Mouse (Mus musculus) liver, embryonic 14.5 days (tissue): ENCODE measurements around the gene Mxra7. TPM values are rescaled to one million over a fixed set of nuclear protein-coding genes. Genes with fewer than 3 reads are reported as not detected.

Source experiments
- ATAC-seq: fragments of 200-750 bp; cut with Nextera tagmentation; 2 replicates; pipeline ENCODE4 v1.8.0; 2017; ENCODE audit warnings: moderate number of reproducible peaks, mild to moderate bottlenecking, moderate library complexity; ENCODE audit not compliant: insufficient read depth
- DNase-seq, 3 experiments: peaks; one replicate each; pipeline ENCODE4 v3.0.0-alpha.2; 2012 to 2013; ENCODE audit warnings: low read depth in 3 of 3, low spot score in 3 of 3
- H3K27ac ChIP-seq: fragments of 300-500 bp; sonication (generic); 2 replicates; pipeline ENCODE4 v1.5.1; 2014; ENCODE audit warnings: moderate library complexity, mild to moderate bottlenecking, control low read depth, inconsistent platforms
- H3K27me3 ChIP-seq: fragments of 300-500 bp; sonication (generic); 2 replicates; pipeline ENCODE4 v1.6.1; 2014; ENCODE audit warnings: mild to moderate bottlenecking, low read length, moderate library complexity; ENCODE audit not compliant: control insufficient read depth, insufficient read depth
- H3K36me3 ChIP-seq: fragments of 300-500 bp; sonication (generic); replicated peaks from 2 replicates; pipeline ENCODE4 v1.6.1; 2014; ENCODE audit warnings: low read depth; ENCODE audit not compliant: control insufficient read depth, insufficient read depth
- H3K4me1 ChIP-seq, 2 experiments: fragments of 200-500 bp in 1 of 2; fragments of 300-500 bp in 1 of 2; sonication (generic) in 1 of 2; replicated peaks; 2 replicates each; pipeline ENCODE4 v1.6.1; 2012 to 2014; ENCODE audit warnings: antibody characterized with exemption in 1 of 2, inconsistent platforms in 1 of 2, low read length in 1 of 2; ENCODE audit not compliant: control insufficient read depth in 2 of 2, insufficient read depth in 2 of 2
- H3K4me2 ChIP-seq: fragments of 300-500 bp; sonication (generic); 2 replicates; pipeline ENCODE4 v1.6.1; 2014; ENCODE audit warnings: low read depth, mild to moderate bottlenecking, control low read depth, moderate library complexity
- H3K4me3 ChIP-seq, 2 experiments: fragments of 200-500 bp in 1 of 2; fragments of 300-500 bp in 1 of 2; sonication (generic) in 1 of 2; 2 replicates each; pipeline ENCODE4 v1.5.1; 2012 to 2014; ENCODE audit warnings: low read depth in 2 of 2, low read length in 2 of 2, mild to moderate bottlenecking in 2 of 2, control low read depth in 1 of 2, inconsistent platforms in 1 of 2, moderate library complexity in 1 of 2; ENCODE audit not compliant: insufficient read depth in 1 of 2
- H3K9ac ChIP-seq: fragments of 300-500 bp; sonication (generic); replicated peaks from 2 replicates; pipeline ENCODE4 v1.6.1; 2014; ENCODE audit warnings: mild to moderate bottlenecking, control low read depth, moderate library complexity
- H3K9me3 ChIP-seq: fragments of 300-500 bp; sonication (generic); 2 replicates; pipeline ENCODE4 v1.6.1; 2016; ENCODE audit warnings: low read length, mixed read lengths; ENCODE audit not compliant: control insufficient read depth
- CTCF ChIP-seq: IDR thresholded peaks from 2 replicates; pipeline ENCODE4 v1.5.1; 2016; ENCODE audit warnings: antibody characterized with exemption, low read depth, control low read depth
- EP300 ChIP-seq: IDR thresholded peaks from 2 replicates; pipeline ENCODE4 v1.6.1; 2016; ENCODE audit warnings: antibody characterized with exemption, low read depth
- WGBS: fragments of 180-500 bp; shearing (Covaris S2); extraction: QIAGEN DNeasy Blood & Tissue Kit; methylation state at CpG from one replicate; pipeline ENCODE4 v1.1.7; 2014; ENCODE audit not compliant: insufficient replicate concordance; 5-methylcytosine and 5-hydroxymethylcytosine counted together
- polyA plus RNA-seq, 2 experiments: library from polyadenylated mRNA; depleted of rRNA in 1 of 2; stranded (reverse) in 1 of 2; unstranded in 1 of 2; fragments of >200 nt; fragmentation: Nextera tagmentation in 1 of 2; extraction: Ambion mirVana in 1 of 2; gene quantifications; 2 replicates each; pipeline versions ENCODE4 v1.2.1 to v1.2.3; 2012 to 2014

Mxra7 gene
- polyA plus RNA-seq, 2 experiments, result 1.1 to 1.3 TPM

DNA sequence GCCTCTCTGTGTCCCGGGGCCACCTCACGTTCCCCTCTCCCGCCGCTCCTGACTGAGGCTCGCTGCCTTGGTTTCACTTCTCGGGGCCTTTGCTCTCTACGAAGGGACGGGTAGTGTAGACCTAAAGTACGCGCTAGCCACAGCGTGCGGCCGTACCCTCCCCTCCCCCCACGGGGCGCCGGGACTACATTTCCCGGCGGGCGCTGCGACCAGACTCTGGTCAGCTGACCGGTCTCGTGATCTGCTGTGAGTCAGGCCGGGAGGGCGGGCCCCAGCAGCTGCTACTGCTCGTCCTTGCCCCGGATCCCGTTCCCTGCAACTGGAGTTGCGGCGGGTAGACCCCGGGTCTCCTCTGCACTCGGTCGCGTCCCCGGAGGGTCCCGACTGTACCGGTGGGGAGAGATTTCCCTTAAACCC, 25.7 kb upstream of the Mxra7 start:
- H3K36me3 ChIP-seq, result peaks cover 34% of the 10 kb centered on the region
- WGBS, result under 1% methylated on average over 36 of the region's 36 CpGs
- peak; percentile 84 for ATAC-seq
- peak overlapping the region; percentile 95 for H3K4me2 ChIP-seq
- peak; percentile 84 to 90 (median 85) for DNase-seq
- no peaks in the 10 kb centered on the region for H3K27me3 ChIP-seq
- H3K4me3 ChIP-seq, result peak overlapping the region; percentile 70 to 88
- peak overlapping the region; percentile 79 for H3K27ac ChIP-seq
- TF ChIP-seq CTCF, result no peak
- TF ChIP-seq EP300, result peak; percentile 71
- H3K4me1 ChIP-seq, result peaks cover 8 to 9% of the 10 kb centered on the region in 2 experiments; a peak in 3 of 4 replicates
- H3K9me3 ChIP-seq, result no peaks in the 10 kb centered on the region
- H3K9ac ChIP-seq, result peak overlapping the region; percentile 69

DNA sequence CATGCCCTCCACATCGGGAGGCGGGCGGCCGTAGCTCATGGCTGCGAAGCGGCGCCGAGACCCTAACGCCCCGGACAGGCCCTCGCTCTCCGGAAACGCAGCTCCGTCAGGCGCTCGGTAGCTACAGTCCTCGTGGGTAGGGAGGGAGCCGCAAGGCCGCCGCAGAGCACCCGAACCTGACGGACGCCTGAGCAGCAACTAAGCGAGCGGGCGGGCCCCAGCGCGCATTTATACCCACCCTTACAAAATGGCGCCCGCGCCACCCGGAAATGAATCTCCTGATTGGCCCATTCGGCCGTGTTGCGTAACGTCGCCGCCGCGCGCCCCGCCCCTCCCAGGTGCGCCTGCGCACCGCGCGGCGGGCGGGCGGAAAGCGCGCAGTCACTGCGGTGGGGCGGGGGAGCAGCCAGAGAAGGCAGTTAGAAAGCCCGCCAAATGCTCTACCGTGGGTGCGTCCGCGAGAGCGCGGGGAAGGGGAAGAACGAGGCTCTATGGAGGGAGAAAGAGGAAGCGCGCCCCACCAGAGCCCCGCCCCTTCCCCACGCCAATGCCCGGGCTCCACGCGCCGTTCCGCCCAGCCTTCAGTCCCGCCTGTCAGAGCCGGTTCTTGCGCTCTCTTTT, 25.2 kb upstream of the Mxra7 start, which contains the start of gene Srsf2:
Gene Srsf2, minus strand, starts transcription at position 204 of the 621 bp plus-strand sequence.
- Histone ChIP-seq H3K9ac (peak within 1 kb of the TSS; percentile 96), H3K4me1 (peaks cover 8 to 9% of the 10 kb centered on the region in 2 experiments; a peak in 3 of 4 replicates), H3K27me3 (no peaks in the 10 kb centered on the region), H3K9me3 (no peaks in the 10 kb centered on the region), H3K4me2 (peak within 1 kb of the TSS; percentile 95), H3K36me3 (peaks cover 39% of the 10 kb centered on the region), H3K27ac (peak within 1 kb of the TSS; percentile 82), H3K4me3 (peak within 1 kb of the TSS; percentile 70 to 88)
- under 1% methylated on average over 73 of the region's 74 CpGs for WGBS
- TF ChIP-seq CTCF (0 out of 2 replicates have a peak, but pooled peaks have one; percentile 3), EP300 (no peak)
- DNase-seq (peak; percentile 88 to 91 (median 89)), ATAC-seq (peak; percentile 84)

DNA sequence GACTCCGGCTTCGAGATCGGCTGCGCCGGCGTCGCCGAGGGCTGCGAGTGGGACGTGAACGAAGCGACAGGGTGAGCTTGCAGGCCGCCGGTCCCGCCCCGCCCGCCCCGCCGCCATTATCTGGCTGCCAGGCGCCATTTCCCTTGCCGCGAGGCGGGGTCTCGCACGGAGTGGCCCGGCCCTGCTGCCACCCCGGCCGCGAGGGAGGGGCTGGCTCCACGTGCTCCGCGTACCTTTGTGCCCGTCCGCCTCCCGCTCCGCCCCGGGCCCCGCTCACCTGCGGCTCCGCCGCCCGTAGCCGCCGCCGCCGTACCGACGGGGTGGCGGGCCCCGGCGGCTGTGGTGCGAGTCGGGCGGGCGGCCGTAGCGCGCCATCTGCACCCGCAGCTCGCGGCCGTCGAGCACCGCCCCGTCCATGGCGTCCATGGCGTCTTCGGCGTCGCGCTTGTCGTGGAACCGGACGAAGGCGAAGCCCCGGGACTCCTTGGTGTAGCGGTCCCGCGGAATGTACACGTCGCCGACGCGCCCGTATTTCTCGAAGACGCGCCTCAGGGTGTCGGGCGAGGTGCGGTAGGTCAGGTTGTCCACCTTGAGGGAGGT, 24.5 kb upstream of the Mxra7 start, which contains the start of gene Mfsd11:
Gene Mfsd11, plus strand, starts transcription at position 150 of the 600 bp plus-strand sequence.
- peak; percentile 53 for ATAC-seq
- TF ChIP-seq CTCF, result no peak
- no peak for TF ChIP-seq EP300

DNA sequence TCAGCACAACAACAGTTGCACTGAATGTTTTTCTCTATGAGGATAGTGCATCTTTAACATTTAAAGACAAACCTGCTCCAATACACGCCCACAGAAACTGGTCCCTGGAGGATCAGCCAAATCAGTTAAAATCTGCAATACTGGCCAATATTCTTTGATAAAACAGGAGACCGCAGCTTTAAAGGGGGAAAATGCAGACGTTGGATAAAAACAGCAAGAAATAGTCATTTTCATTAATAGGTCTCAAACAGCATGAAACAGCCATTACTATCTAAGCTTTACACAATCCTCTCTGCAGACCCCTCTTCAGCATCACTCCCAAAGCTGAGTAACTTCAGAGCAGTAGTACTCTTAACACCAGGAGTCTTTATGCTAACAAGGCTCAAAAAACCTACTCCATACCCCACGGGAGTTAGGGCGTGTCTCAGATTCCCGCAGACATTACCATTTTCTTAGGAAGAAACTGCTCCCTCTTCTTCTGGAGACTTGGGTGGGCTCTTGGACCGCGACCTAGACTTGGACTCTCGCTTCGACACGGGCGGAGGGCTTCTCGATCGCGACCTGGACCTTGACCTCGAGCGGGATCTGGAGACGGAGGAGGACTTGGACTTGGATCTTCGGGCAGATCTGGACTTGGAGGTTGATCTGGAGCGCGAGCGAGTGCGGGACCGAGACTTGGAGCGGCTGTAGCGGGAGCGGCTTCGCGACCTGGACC, 23.9 kb upstream of the Mxra7 start:
- Histone ChIP-seq H3K27ac (peak overlapping the region; percentile 82), H3K4me2 (peak overlapping the region; percentile 93), H3K27me3 (no peaks in the 10 kb centered on the region), H3K36me3 (peaks cover 48% of the 10 kb centered on the region), H3K9me3 (no peaks in the 10 kb centered on the region), H3K4me1 (peaks cover 8 to 9% of the 10 kb centered on the region in 2 experiments; a peak in 3 of 4 replicates), H3K9ac (peak overlapping the region; percentile 96), H3K4me3 (peak overlapping the region; percentile 70 to 72)
- TF ChIP-seq CTCF (no peak), EP300 (no peak)
- DNase-seq, result no peak
- under 1% methylated on average over 29 of the region's 29 CpGs for WGBS
- ATAC-seq, result no peak

More for the DNA sequence above, 24.5 kb upstream of the Mxra7 start, which contains the start of gene Mfsd11:
- peaks cover 45% of the 10 kb centered on the region for H3K36me3 ChIP-seq
- H3K4me3 ChIP-seq, result peak within 1 kb of the TSS; percentile 70 to 88
- WGBS, result 1% methylated on average over 85 of the region's 91 CpGs
- H3K4me2 ChIP-seq, result peak within 1 kb of the TSS; percentile 95
- peaks cover 8 to 9% of the 10 kb centered on the region in 2 experiments; a peak in 3 of 4 replicates for H3K4me1 ChIP-seq
- H3K9ac ChIP-seq, result peak within 1 kb of the TSS; percentile 96
- no peaks in the 10 kb centered on the region for H3K27me3 ChIP-seq
- peak; percentile 62 to 63 (median 62) for DNase-seq
- H3K9me3 ChIP-seq, result no peaks in the 10 kb centered on the region
- peak within 1 kb of the TSS; percentile 82 for H3K27ac ChIP-seq
